Mouse (Mus musculus): Measurements from ENCODE around the gene Hist1h4b.
"Not testable (repeated sequence)": the region's sequence is repeated elsewhere in the genome, so short reads cannot be mapped to it uniquely, and the experiment has no call there.

Hist1h4b gene

DNA sequence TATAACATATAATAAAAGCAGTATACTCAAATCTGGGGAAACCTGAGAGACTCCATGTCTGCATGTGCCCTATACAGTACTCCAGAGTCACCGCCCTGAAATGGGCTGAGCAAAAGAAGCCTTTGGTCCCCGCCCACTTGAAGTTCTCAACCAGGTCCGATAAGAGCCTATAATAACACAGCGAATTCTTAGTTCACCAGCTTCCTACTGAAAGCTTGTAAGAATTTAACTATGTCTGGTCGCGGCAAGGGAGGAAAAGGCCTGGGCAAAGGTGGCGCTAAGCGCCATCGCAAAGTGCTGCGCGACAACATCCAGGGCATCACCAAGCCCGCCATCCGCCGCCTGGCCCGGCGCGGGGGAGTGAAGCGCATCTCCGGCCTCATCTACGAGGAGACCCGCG lies at the start of gene Hist1h4b:
Hist1h4b (plus strand) TSS at position 224 of the 400 bp plus-strand sequence.
- peak; percentile 96 for DNase-seq (ENCODE audit: low spot score)

DNA sequence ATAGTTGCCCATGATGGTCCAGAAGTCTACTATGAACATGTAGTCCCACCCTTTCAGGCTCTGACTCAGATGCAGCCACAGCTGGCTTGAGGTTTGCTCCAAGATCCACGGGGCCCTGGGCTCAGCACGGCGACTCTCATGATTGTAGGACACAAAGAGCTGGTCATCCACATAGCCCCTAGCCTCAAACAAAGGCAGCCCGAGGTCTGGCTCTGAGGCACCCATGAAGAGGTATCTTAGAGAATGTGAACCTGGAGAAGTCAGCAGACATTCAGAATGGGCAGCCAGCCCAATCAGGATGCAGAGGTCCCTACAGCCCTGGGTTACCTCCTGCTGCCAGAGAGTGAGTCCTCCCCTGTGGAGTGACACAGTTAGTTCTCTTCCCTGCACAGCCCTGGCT lies 48.8 kb upstream of the Hist1h4b start:
- no peak for DNase-seq (ENCODE audit: low spot score)

DNA sequence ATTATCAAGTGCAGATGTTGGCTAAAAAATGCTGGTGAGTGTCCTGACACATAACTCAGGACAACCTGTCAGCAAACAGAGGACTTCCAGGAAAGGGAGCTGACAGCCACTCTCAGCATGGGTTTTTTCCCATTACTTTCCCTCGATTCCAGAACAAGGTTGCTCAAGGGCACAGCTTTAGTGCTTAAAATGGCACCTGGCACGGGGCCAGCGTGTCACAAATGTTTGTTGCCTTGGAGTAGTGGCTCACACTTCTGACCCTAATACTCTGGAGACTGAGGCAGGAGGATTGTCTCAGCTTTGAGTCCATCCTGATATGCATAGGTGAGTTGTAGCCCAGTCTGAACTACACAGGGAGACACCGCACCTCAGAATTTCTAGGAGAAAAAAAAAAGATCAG lies 48.2 kb upstream of the Hist1h4b start:
- no peak for DNase-seq (ENCODE audit: low spot score)

DNA sequence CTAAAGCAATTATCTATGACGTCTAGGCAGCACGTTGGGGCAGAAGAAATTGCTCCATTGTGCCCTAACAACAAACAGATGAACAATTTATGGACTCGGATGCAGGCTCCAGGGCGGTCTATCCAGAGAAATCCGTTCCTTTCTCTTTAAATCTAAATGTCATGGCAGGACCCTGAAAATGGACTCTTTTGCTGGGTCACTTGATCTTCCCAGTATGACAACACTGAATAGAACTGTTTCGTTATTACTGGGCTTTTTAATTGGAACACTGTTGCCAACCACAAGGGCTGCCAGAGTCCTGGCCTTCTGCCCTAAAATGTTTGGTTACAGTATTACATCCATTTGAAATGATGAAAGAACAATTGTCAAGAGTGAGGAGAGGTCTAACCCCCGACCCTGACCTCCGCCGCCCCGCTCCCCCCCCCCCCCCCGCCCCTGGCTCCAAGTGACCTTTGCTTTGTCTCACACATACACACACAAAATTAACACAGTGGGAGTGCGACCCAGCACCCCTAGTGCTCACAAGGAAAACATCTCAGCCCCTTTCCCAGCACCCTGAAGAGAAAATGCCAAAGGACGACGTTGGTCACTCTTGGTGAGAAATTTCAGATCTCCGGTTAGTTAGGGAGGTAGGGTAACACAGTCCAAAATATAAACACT lies 47.0 kb upstream of the Hist1h4b start:
- DNase-seq (ENCODE audit: low spot score): no peak

DNA sequence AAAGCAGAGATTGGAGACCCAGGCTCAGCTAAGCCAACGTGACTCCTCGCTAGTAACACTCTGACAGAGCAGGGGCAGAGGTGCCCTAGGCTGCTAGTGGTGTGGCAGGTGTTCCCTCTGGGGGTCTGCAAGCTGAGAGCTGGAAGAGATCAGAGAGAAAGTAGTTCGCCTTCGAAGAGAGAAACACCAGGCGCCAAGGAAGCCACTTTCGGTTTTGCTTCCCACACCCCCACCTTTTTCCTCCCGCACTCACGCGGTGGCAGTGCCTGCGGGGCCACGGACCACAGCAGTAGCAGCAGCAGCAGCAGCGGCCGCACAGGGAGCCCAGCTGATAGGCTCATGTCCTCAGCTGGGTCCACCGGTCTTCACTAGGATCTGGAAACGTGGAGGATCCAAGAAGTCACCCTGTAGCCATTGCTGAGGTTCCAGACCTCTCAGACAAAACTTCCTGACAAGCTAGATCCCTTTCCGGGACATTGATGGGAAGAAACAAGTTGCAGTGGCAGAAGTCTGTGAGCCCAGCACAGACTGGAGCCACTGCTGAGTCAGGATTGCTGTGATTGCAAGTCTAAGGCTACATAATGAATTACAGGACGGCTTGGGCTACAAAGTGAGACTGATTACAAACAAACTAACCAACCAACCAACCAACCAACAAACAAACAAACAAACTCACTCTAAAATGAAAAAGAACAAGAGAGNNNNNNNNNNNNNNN lies 46.3 kb upstream of the Hist1h4b start, which contains the start of gene Hfe:
Hfe (minus strand) TSS at position 481 of the 716 bp plus-strand sequence.
- DNase-seq (ENCODE audit: low spot score): peak; percentile 66

DNA sequence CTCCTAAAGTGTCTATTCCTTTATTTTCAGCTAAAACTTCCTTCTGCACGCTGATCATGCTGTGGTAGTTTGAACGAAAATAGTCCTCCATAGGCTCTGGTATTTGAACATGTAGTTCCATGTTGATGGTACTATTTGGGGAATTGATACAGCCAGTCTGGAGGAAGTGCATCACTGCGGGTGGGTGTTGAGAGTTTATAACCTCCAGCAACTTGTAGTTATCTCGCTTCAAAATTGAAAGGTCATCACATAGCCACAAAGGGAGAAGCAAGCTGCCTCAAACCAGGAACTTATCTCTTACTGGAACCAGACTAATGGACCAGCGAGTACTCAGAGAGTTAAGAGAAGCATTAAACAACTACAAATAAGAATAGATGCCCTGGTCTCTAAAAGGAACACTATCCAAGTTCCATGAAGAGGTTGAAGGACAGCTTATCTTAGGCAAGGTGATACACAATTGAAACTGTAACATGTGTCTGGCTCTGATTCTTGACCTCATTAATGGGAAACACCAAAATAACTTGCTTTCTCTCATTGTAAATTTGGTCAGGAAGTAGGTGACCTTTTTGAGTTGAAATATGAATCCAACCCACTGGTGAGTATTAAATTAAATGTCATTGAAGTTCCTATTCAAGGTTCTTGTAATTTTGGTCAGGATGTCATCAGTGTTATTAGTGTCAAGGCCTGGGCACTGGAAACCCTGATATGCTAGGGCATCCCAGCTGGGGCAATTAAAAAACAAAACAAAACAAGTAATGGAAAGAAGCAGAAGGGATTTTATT lies 40.4 kb upstream of the Hist1h4b start:
- no peak for DNase-seq (ENCODE audit: low spot score)

DNA sequence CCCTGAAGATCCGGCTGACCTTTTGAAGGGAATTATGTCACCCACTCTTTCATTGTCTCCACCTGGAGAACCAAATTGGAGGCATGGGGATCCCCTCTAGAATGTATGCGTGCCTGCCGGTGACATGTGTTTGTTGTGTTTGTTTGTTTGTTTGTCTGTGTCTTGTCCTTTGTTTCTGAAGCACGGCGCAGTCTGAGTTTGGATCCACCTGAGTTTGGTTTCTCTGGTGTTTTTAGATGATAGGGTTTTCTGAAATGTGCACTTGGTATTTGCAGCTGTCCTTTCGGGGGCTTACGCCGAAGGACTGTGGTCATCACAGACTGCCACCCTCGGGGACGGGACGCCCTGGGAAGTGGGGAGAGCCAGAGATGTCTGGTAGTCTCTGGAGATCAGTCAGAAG lies 39.6 kb upstream of the Hist1h4b start:
- DNase-seq (ENCODE audit: low spot score): no peak

DNA sequence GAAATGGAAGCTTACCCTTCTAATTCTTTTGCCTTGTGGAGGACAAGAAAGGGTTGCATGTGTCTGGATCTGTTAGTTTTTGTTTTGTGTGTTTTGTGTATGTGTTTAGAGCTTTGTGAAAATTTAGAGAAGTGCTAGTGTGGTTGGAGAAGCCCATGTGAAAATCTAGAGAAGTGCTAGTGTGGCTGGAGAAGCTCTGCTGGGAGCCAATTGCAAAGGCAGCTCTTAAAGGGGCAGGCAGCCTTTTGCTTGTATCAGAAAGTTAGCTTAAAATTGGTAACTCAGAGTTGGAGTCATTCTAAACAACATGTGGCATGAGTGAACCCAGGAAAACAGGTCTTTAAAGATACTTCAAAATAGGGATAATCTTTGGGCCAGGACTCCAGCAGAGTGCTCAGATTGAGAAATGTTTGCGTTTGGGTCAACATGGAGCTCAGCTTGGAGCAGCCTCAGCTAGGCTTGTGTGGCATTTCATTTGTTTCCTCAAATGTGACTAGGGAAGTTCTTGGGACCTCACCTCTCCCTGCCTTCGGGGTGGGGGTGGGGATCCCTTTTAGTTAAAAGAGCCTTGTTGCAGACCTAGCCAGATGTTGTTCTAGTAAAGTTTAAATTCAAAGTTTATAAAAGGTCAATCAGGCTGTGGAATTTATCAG lies 39.1 kb upstream of the Hist1h4b start:
- not testable (repeated sequence) for DNase-seq (ENCODE audit: low spot score)

DNA sequence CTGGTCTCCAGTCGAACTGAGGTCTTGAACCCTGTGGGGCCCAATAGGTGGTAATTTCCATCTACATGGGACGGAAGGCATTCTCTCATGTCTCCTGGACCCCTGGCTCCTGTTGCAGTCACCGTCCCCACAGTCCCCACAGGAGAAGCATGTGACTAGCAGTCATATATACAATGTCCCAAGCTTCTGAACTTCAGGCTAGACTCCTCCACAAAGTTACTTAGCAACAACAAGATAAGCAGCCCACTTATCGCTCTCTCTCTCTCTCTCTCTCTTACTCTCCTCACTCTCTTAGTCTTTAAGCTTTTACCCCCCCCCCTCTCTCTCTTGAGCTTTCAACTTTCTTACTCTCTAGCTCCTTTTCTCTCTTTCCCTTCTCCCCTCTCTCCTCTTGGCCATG lies 32.6 kb upstream of the Hist1h4b start:
- no peak for DNase-seq (ENCODE audit: low spot score)

DNA sequence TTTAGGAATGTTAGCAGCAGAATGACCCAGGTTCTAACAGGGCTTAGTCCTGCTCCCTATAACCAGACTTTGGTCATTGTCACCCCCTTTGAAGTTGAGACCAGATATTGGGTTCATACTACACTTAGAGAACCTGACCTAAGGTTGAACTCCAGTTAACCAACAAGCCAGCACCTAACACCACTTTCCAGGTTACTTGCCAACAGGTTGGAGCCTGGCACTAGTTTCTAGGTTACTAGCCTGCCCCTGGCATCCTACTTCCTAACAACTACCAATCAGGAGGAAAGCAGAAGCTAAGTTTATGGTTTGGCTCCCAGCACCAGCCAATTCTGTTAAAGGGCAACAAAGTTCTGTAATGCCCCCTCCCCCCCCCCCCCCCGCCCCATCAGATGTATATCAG lies 31.6 kb upstream of the Hist1h4b start:
- no peak for DNase-seq (ENCODE audit: low spot score)

DNA sequence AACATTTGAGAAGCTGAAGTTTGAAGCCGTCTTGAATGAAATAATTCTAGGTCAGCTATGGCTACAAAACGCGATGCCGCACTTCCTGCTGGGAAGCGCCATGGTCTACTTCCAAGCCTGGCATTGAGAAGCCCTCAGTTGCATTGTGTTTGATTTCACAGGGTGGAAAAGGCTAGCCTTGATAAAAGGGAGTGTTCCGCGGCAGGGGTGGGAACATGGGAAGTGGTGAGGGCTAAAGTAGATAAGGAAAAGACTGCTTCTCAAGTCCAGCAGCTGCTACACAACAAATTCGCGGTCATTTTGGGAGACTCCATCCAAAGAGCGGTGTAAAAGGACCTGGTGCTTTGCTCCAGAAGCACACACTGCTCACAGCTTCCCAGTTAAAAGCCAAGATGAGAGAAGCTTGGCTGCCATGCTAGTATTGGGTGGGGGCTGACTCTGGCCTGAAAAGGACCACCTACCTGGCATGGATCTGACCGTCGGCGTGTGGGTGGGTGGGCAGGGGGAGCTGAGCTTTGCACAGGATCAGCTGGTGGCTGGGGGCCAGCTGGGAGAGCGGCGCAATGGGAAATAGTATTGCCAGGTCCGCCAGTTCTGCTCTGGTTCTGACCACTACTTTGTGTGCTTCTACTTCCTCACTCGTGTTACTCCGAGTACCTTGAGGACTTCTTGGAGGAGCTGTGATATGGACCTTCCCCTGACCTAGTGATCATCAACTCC lies 28.2 kb upstream of the Hist1h4b start:
- DNase-seq (ENCODE audit: low spot score): no peak

DNA sequence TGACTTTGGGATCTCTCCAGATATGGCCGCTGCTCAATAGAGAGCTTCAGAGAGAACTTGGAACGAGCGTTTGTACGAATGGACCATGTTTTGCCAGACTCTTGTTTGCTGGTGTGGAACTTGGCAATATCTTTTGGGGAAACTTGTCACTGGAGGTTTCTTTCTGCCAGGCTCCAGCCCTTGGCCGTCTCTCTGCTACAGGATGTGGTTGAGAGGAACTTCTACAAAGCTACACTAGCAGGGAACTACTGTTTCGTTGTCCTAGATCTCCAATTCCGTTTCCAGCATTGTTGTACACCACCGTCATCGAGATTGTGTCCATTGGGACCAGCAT lies 27.7 kb upstream of the Hist1h4b start:
- DNase-seq (ENCODE audit: low spot score): no peak

DNA sequence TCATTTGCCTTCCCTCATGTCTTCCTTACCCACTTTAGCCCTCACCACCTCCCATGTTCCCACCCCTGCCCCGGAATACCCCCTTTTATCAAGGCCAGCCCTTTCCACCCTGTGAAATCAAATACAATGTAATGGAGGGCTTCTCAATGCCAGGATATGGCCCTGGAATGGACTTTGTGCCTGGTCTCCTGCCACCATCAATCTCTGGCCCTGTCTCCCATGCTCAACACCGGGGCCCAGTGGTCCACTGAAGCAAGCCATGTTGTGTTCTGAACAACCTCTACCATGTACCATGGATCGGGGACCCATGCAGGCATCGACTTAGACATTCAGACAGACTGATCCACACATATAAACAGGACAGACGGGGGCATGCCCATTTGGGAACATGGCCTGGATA lies 27.1 kb upstream of the Hist1h4b start:
- no peak for DNase-seq (ENCODE audit: low spot score)

DNA sequence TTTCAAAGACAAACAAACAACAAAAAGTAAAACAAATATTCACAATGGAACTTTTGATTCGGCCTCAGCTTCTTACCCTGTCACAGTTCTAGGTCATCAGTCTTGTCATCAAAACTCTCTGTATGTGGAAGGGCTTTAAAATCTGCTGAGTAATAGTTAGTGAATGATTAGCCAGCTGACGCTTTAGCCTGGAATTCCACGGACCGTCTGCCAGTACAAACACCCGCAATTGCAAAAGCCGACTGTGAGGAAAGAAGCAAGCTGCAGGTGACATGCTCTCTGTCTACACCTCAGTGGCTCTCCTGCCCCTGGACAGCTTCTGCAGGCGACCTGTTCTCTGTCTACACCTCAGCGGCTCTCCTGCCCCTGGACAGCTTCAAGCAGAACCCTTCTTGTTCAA lies 26.3 kb upstream of the Hist1h4b start:
- peak; percentile 6 for DNase-seq (ENCODE audit: low spot score)

DNA sequence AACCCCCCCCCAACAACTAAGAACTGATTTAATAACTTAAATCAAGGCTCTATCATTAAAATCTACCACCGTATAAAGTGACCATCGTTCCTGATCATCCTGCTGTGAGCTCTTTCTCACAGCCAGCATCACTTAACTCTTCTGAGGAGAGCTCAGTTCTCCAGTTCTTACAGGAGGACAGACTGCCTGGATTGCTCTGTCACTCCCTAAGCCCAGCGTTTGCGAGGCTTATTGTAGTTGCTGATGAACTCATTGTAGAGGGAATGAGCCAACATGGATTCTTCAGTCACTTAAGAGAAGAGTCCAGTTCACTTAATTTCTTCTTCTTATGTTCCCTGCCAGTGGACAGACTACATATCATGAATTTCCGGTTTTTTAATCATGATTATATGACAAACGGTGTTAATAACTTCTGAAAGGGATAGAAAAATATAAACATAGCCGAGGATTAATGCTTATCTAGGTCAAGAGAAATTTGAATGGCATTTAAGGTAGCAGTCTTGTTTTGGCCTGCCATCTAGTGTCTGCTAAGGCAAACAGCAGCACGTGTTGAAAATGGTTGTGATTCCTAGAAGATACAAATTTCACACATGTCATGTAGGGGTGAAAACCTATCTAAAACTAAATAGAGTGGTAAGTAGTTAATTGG lies 24.5 kb upstream of the Hist1h4b start:
- peak; percentile 80 for DNase-seq (ENCODE audit: low spot score)

DNA sequence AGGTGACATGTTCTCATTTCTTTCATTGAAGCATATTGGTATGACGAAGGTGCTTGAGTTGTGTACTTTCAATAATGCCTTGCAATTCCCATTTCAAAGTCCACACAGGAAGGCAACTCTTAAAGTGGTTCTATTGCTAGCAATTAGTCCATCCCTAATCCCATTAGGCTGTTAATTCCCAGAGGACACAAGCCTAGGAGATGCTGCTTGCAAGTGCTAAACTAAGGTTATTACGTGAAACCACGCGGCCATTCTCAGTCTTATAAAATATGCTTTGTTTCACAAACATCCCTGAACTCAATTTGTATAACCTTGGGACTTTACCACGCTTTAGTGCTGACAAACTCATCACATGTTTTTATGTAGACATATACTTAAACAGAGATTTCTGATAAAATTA lies 19.7 kb upstream of the Hist1h4b start:
- peak; percentile 9 for DNase-seq (ENCODE audit: low spot score)

DNA sequence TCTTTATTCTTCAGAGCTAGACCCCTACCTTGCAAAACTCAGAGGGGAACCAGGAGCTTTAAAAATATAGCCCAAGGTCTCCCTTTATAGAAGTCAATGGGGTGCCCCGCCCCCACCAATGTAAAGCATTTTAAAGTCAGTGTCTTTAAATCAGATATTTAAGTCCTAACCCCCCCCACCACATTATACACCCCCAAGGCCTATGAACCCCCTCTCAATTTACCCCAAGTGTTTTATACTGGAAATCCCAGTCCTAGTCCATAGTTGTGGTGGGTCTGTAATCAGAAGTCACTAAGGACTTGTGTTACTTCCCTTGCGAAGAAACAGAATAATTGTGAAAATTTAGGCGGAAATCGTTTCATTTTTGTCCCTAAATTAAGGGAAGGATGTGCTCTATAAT lies 18.8 kb upstream of the Hist1h4b start:
- DNase-seq (ENCODE audit: low spot score): peak; percentile 36

DNA sequence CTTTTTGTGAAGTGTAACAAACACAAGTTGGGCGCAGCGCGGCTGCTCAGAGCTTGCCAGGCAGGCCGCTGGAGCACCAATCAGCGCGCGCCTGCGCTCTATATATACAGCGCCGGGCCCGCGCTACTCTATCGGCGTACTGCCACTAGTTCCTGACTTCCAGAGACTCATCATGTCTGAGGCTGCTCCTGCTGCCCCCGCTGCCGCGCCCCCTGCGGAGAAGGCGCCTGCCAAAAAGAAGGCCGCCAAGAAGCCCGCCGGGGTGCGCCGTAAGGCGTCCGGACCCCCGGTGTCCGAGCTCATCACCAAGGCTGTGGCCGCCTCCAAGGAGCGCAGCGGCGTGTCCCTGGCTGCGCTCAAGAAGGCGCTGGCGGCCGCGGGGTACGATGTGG lies 18.1 kb upstream of the Hist1h4b start, which contains the start of gene Hist1h1c:
Hist1h1c (plus strand) TSS at position 132 of the 392 bp plus-strand sequence.
- DNase-seq (ENCODE audit: low spot score): peak; percentile 95

DNA sequence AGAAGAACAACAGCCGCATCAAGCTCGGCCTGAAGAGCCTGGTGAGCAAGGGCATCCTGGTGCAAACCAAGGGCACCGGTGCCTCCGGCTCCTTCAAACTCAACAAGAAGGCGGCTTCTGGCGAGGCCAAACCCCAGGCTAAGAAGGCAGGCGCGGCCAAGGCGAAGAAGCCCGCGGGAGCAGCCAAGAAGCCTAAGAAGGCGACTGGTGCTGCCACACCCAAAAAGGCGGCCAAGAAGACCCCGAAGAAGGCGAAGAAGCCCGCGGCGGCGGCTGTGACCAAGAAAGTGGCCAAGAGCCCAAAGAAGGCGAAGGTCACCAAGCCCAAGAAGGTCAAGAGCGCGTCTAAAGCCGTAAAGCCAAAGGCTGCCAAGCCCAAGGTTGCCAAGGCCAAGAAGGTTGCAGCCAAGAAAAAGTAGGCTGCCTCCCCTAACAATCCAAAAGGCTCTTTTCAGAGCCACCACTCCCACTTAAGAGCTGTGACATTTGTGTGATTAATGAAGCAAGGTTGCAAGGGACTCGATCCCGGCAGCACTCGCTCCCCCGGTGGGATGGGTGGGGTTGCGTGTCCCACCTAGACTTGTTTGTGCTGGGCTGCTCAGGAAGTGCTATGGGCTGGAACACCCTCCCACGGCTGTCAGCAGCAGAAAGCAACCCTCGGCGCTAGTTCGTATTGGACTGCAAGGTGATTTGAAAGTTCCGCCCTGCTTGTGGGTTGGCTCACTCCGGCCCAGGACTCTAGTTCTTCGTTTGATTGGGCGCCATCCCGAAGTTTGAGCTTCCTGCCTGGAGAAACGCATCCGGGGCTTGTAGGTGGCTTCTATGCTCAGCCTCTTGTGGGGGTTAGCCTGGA lies 17.5 kb upstream of the Hist1h4b start:
- peak; percentile 87 for DNase-seq (ENCODE audit: low spot score)

DNA sequence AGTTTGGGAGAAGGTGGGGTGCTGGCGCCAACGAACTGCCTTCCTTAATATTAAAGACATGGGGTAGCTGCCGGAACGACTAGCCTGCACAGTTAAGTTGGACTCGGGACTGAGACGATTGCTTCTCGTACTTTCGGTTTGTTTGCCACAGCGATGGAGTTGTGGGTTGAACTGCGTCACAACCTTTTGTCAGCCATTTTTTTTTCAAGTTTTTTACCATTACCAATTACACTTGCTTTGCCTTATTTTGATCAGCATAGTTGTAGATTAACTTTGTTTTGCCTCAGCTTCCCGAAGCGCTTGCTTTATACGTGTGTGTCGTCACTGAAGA lies 16.9 kb upstream of the Hist1h4b start:
- DNase-seq (ENCODE audit: low spot score): no peak

All from retina, embryonic 14.5 days (tissue).